Mouse (Mus musculus) liver, embryonic 16.5 days (tissue): ENCODE measurements around the gene Eif4a1. TPM values are rescaled to one million over a fixed set of nuclear protein-coding genes. Genes with fewer than 3 reads are reported as not detected.

Source experiments
- ATAC-seq: fragments of 200-750 bp; cut with Nextera tagmentation; 2 replicates; pipeline ENCODE4 v1.8.0; 2017; ENCODE audit warnings: low read depth, mild to moderate bottlenecking, moderate number of reproducible peaks, moderate library complexity
- H3K27ac ChIP-seq: fragments of 300-500 bp; sonication (generic); 2 replicates; pipeline ENCODE4 v1.5.1; 2014; ENCODE audit warnings: mild to moderate bottlenecking, low read length
- H3K27me3 ChIP-seq: fragments of 300-500 bp; sonication (generic); 2 replicates; pipeline ENCODE4 v1.6.1; 2014; ENCODE audit warnings: low read depth, low read length, mixed read lengths; ENCODE audit not compliant: control insufficient read depth, insufficient read depth
- H3K36me3 ChIP-seq: fragments of 300-500 bp; sonication (generic); 2 replicates; pipeline ENCODE4 v1.6.1; 2014; ENCODE audit warnings: mild to moderate bottlenecking; ENCODE audit not compliant: control insufficient read depth, insufficient read depth
- H3K4me1 ChIP-seq: fragments of 300-500 bp; sonication (generic); 2 replicates; pipeline ENCODE4 v1.6.1; 2014; ENCODE audit warnings: low read depth, low read length, mixed read lengths; ENCODE audit not compliant: control insufficient read depth
- H3K4me2 ChIP-seq: fragments of 300-500 bp; sonication (generic); 2 replicates; pipeline ENCODE4 v1.6.1; 2014; ENCODE audit warnings: low read depth, low read length, mixed read lengths
- H3K4me3 ChIP-seq: fragments of 300-500 bp; sonication (generic); 2 replicates; pipeline ENCODE4 v1.5.1; 2014; ENCODE audit warnings: low read depth, mild to moderate bottlenecking, low read length
- H3K9ac ChIP-seq: fragments of 300-500 bp; sonication (generic); 2 replicates; pipeline ENCODE4 v1.6.1; 2014; ENCODE audit warnings: low read depth, low read length
- H3K9me3 ChIP-seq: fragments of 300-500 bp; sonication (generic); replicated peaks from 2 replicates; pipeline ENCODE4 v1.6.1; 2016; ENCODE audit warnings: low read length; ENCODE audit not compliant: control insufficient read depth
- WGBS: fragments of 180-500 bp; shearing (Covaris S2); extraction: QIAGEN DNeasy Blood & Tissue Kit; methylation state at CpG from one replicate; pipeline ENCODE4 v1.1.7; 2014; ENCODE audit not compliant: insufficient replicate concordance; 5-methylcytosine and 5-hydroxymethylcytosine counted together
- polyA plus RNA-seq: library from polyadenylated mRNA; unstranded; fragments of >200 nt; fragmentation: Nextera tagmentation; extraction: Ambion mirVana; gene quantifications from 2 replicates; pipeline ENCODE4 v1.2.1, GENCODE M21; 2015

Gene Eif4a1
- polyA plus RNA-seq, 1 experiment from 2014 or later, result 223 TPM

DNA sequence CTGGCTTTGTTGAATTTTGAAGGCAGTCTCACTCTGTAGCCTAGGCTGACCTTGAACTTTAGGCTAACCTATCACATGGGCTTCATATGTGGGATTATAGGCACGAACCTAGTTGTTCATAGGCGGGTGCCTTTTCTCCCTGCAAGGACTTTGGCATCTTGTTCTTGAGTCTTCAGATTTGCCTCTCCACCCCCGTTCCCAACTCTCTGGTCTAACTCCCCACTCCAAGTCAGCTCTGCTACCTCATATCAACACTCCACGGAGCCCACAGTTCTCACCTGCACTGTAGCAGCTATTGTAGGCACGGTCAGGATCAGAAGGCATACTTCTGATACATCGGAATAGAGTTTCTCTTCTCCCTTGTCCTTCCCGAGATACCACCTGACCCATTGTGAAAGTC, 11.4 kb upstream of the Eif4a1 start:
- no peak overlapping the region for H3K9ac ChIP-seq
- WGBS, result 58% methylated on average over 7 of the region's 7 CpGs
- H3K9me3 ChIP-seq, result no peaks in the 10 kb centered on the region
- ATAC-seq, result no peak
- no peak overlapping the region for H3K4me3 ChIP-seq
- H3K4me1 ChIP-seq, result peaks cover 36% of the 10 kb centered on the region
- no peak overlapping the region for H3K27ac ChIP-seq
- H3K36me3 ChIP-seq, result no peaks in the 10 kb centered on the region
- no peak overlapping the region for H3K4me2 ChIP-seq
- no peaks in the 10 kb centered on the region for H3K27me3 ChIP-seq

DNA sequence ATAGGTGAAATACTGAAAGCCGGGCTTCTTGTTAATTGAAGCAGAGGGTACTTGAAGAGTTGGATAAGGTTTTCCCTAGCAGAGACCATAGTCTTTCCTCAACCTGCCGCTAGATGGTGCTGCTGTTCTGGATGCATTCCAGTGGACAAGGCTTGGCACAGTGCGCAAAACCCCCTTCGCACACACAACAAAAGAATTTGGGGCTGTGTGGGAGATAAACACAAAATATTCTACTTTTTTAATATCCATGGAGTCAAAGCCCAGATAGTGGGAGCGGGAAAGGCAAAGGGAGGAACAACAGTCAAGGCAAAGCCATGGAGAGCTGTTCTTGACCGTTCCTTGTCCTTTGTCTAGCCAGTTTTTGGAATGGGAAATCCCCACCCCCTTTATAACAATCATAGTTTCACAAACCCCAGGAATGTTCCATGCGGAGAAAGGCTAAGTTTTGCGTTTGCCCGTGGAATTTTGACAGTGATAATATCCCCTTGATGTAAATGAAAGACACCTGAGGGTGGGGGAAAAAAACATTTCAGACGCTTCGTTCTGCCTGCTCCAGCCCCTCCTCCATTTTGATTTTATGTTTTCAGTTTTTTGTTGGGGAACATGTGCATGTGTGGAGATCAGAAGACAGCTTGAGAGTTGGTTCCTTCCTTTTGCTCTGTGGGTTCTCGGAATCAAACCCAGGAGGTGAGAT, 10.8 kb upstream of the Eif4a1 start:
- H3K9ac ChIP-seq, result no peak overlapping the region; the same call in 1 of the 2 replicates

DNA sequence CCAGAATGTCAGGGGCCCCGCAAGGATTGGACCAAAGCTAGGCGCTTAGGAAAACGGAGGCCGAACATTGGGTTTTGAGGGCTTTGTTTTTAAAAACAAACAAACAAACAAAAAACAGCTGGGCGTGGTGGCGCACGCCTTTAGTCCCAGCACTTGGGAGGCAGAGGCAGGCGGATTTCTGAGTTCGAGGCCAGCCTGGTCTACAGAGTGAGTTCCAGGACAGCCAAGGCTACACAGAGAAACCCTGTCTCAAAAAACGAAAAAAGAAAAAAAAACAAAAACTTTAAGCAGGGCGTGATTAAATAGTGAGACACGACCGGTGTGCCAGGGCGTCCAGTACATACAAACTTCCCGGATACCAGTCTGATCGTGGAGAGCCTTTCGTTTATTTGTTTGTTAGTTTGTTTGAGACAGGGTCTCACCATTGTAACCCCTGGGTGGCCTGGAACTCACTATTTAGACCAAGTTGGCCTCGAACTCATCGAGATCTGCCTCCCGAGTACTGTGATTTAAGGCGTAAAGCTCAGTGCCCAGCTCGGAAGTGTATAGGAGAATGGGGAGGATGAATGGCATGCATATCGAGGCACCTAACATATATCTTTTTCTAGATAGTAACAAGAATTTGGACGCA, 10.1 kb upstream of the Eif4a1 start:
- no peak for ATAC-seq
- Histone ChIP-seq H3K4me1 (peaks cover 36% of the 10 kb centered on the region), H3K27me3 (no peaks in the 10 kb centered on the region), H3K9ac (peak overlapping the region; percentile 88), H3K9me3 (no peaks in the 10 kb centered on the region), H3K27ac (peak overlapping the region; percentile 94), H3K36me3 (no peaks in the 10 kb centered on the region), H3K4me3 (peak overlapping the region; percentile 88), H3K4me2 (peak overlapping the region; percentile 95)
- 18% methylated on average over 24 of the region's 24 CpGs for WGBS

More for the DNA sequence above, 10.8 kb upstream of the Eif4a1 start:
- Histone ChIP-seq H3K4me3 (peak overlapping the region; percentile 88; the same call in 1 of the 2 replicates), H3K4me2 (peak overlapping the region; percentile 95), H3K27me3 (no peaks in the 10 kb centered on the region), H3K36me3 (no peaks in the 10 kb centered on the region), H3K27ac (peak overlapping the region; percentile 94), H3K9me3 (no peaks in the 10 kb centered on the region), H3K4me1 (peaks cover 36% of the 10 kb centered on the region)
- no peak for ATAC-seq
- WGBS, result 26% methylated on average over 12 of the region's 12 CpGs

DNA sequence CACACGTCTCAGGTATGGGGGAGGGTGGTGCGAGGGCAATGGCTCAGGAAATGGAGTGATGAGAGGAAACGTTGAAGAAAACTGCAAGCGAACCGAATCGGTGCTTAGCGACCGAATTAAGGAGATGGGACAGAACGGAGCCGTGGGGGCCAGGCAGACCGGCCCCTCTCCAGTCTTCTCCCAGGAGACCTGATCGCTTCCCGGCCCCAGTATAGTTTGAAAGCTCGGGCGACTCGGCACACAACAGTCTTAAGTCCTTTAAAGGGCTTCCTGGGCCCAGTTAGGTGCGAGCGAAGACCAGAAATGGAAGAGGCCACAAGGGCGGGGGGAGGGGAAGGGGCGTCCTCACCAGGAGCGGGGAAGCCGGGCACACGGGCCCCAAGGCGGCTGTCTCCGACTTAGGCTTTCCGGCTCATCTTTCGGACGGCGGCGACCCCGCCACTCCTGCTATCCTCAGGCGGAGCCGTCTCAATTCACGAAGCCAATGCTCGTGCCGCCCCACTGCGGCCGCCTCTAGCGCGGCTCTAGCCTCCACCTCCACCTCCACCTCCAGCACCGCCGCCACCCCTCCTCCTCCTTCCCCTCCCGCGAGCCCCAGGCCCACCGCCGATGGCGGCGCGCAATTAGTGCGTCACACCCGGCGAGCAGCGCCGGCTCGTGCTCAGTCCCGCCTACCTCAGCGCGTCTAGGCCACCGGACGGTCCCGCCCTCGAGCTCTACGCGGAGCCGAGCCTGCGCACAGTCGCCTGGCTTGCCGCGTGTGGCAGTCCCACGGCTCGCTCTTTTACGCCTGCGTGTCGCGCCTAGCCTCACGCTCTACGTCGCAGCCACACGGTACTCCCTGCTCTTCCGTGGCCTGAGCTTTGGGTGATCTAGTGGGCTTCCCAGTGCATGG, 9.3 kb upstream of the Eif4a1 start, which contains the start of gene Senp3:
Gene Senp3, minus strand, starts transcription at position 771 of the 895 bp plus-strand sequence.
- ATAC-seq, result peak; percentile 98
- Histone ChIP-seq H3K36me3 (peaks cover 3% of the 10 kb centered on the region; the same call in 1 of the 2 replicates), H3K4me3 (peak within 1 kb of the TSS; percentile 88), H3K27ac (peak within 1 kb of the TSS; percentile 94), H3K9me3 (no peaks in the 10 kb centered on the region), H3K27me3 (no peaks in the 10 kb centered on the region), H3K9ac (peak within 1 kb of the TSS; percentile 88), H3K4me2 (peak within 1 kb of the TSS; percentile 95), H3K4me1 (peaks cover 36% of the 10 kb centered on the region)
- under 1% methylated on average over 80 of the region's 80 CpGs for WGBS

DNA sequence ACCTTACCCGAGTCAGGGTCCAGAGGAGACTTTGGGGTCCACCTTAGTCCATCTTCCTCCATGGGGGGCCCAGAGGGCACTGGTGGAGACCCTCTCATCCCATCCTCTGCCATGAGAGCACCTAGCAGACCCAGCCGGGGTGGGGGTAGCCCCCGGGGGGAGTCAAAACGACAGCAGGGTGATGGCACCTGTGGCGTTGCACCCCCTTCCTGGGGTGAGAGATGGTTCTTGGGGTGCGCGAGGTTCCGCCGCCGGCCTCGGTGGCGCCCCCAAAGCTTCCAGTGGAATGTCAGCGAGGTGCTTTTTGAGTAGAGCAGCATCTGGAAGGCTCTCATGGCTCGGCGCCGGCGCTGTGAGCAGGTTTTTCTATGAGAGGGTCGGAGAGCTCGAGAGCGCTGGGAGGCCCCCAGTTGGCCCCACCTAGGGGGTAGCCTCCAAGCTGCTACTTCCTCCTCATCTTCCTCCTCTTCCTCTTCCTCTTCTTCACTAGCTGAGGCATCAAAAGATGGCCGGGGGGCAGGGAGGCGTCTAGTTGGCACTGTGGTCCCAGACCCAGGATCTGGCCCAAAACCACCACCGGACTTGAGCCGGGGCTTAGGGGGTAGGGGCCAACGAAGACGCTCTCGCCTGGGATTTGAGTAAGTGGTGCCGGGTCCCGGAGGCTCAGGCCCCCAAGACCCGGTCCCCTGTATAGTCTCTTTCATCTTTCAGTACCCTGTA, 8.1 kb upstream of the Eif4a1 start:
- ATAC-seq, result no peak
- Histone ChIP-seq H3K9me3 (no peaks in the 10 kb centered on the region), H3K36me3 (peaks cover 14% of the 10 kb centered on the region), H3K4me3 (peak overlapping the region; percentile 88), H3K4me2 (peak overlapping the region; percentile 95), H3K27me3 (no peaks in the 10 kb centered on the region), H3K27ac (no peak overlapping the region), H3K9ac (no peak overlapping the region), H3K4me1 (peaks cover 29% of the 10 kb centered on the region)
- 80% methylated on average over 30 of the region's 30 CpGs for WGBS

DNA sequence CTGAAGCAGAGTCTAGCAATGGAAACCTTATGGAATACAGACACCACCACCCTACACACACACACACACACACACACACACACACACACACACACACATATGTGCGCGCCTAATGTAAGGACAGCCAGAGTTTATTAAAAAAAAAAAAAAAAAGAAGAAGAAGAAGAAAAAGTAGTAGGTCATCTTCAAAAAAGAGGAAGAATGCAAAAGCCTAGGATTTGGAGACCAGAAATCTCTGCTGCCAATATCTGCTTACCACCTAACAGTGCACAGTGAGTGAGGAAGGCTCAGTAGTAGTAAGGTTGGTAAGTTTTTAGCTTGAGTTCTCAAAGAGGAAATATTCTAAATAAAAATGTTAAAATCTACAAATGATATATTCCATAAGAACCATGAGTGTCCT, 6.9 kb upstream of the Eif4a1 start:
- ATAC-seq, result no peak
- Histone ChIP-seq H3K9ac (no peak overlapping the region), H3K27me3 (no peaks in the 10 kb centered on the region), H3K9me3 (no peaks in the 10 kb centered on the region), H3K27ac (no peak overlapping the region), H3K4me3 (no peak overlapping the region), H3K4me1 (peaks cover 26% of the 10 kb centered on the region), H3K4me2 (no peak overlapping the region), H3K36me3 (peaks cover 23% of the 10 kb centered on the region)
- 100% methylated on average over 2 of the region's 2 CpGs for WGBS

DNA sequence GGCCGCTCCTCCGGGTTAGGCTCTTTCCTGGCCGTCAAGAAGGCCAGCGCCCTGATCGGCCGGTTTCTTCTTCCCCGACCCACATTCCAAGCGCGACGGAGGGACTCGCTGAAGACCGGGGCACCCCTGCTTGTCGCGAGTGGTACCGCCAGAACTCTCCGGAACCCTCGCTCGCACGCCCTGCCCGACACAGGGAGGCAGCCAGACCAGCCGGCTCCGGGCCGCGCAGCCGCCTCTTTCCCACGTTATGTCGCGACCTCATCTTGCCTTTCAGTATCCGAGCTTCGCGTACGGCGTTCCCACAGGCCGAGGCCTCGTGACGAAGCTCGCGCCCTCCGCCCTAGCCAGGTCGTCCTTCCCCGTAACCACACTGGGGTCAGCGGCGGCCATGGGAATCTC, 498 bp downstream of the Eif4a1 start:
- H3K4me3 ChIP-seq, result peak overlapping the region; percentile 97
- peak overlapping the region; percentile 97 for H3K27ac ChIP-seq
- peak overlapping the region; percentile 98 for H3K9ac ChIP-seq
- no peaks in the 10 kb centered on the region for H3K27me3 ChIP-seq
- peaks cover 63% of the 10 kb centered on the region for H3K36me3 ChIP-seq
- peaks cover 22% of the 10 kb centered on the region for H3K4me1 ChIP-seq
- under 1% methylated on average over 43 of the region's 43 CpGs for WGBS
- H3K4me2 ChIP-seq, result peak overlapping the region; percentile 78
- no peak for ATAC-seq
- H3K9me3 ChIP-seq, result no peaks in the 10 kb centered on the region
